Mouse (Mus musculus) inflammation-experienced regulatory T-cells, adult 6 months (primary cell): ENCODE measurements around the gene Adamts20. TPM values are rescaled to one million over a fixed set of nuclear protein-coding genes. Genes with fewer than 3 reads are reported as not detected.
"Not testable (repeated sequence)": the region's sequence is repeated elsewhere in the genome, so short reads cannot be mapped to it uniquely, and the experiment has no call there.

ENCODE experiments used
- ATAC-seq: one replicate; pipeline ENCODE4 v1.8.0; 2017
- polyA plus RNA-seq, 3 experiments: library from polyadenylated mRNA; unstranded; fragments of 100-300 nt; shearing (Covaris generic); gene quantifications; one replicate each; pipeline ENCODE4 v1.2.1; 2017

Gene Adamts20
- polyA plus RNA-seq, 3 experiments from 2014 or later, result not detected

- ATAC-seq, result no peak
Measured at GRCm38 (mm10) chr15:94444043-94444436, 21.2 kb downstream of the Adamts20 start.

GRCm38 (mm10) chr15:94443025-94443424, 22.2 kb downstream of the Adamts20 start:
- no peak for ATAC-seq

- ATAC-seq, result no peak
Measured at GRCm38 (mm10) chr15:94435532-94435931, 29.7 kb downstream of the Adamts20 start.

- no peak for ATAC-seq
Measured at GRCm38 (mm10) chr15:94430681-94431405, 34.4 kb downstream of the Adamts20 start.

- ATAC-seq, result no peak
Measured at GRCm38 (mm10) chr15:94428726-94429125, 36.5 kb downstream of the Adamts20 start.

GRCm38 (mm10) chr15:94427482-94428214, 37.6 kb downstream of the Adamts20 start:
- ATAC-seq, result no peak

GRCm38 (mm10) chr15:94420526-94420925, 44.7 kb downstream of the Adamts20 start:
- ATAC-seq, result no peak

GRCm38 (mm10) chr15:94419167-94419566, 46.1 kb downstream of the Adamts20 start:
- no peak for ATAC-seq

GRCm38 (mm10) chr15:94418427-94418826, 46.8 kb downstream of the Adamts20 start:
- no peak for ATAC-seq

GRCm38 (mm10) chr15:94417216-94418155, 47.7 kb downstream of the Adamts20 start:
- ATAC-seq, result no peak

GRCm38 (mm10) chr15:94409832-94410231, 55.4 kb downstream of the Adamts20 start:
- ATAC-seq, result no peak

- no peak for ATAC-seq
Measured at GRCm38 (mm10) chr15:94406364-94406763, 58.9 kb downstream of the Adamts20 start.

GRCm38 (mm10) chr15:94404071-94404545, 61.1 kb downstream of the Adamts20 start:
- no peak for ATAC-seq

GRCm38 (mm10) chr15:94403461-94404070, 61.7 kb downstream of the Adamts20 start:
- ATAC-seq, result no peak

- ATAC-seq, result no peak
Measured at GRCm38 (mm10) chr15:94403018-94403417, 62.2 kb downstream of the Adamts20 start.

- ATAC-seq, result no peak
Measured at GRCm38 (mm10) chr15:94392737-94393136, 72.5 kb downstream of the Adamts20 start.

- ATAC-seq, result not testable (repeated sequence)
Measured at GRCm38 (mm10) chr15:94390127-94390526, 75.1 kb downstream of the Adamts20 start.

- no peak for ATAC-seq
Measured at GRCm38 (mm10) chr15:94379425-94379824, 85.8 kb downstream of the Adamts20 start.

GRCm38 (mm10) chr15:94372548-94372947, 92.7 kb downstream of the Adamts20 start:
- ATAC-seq, result no peak

- no peak for ATAC-seq
Measured at GRCm38 (mm10) chr15:94349052-94349451, 116.2 kb downstream of the Adamts20 start.

GRCm38 (mm10) chr15:94344317-94344716, 120.9 kb downstream of the Adamts20 start:
- no peak for ATAC-seq

GRCm38 (mm10) chr15:94342365-94342764, 122.9 kb downstream of the Adamts20 start:
- ATAC-seq, result peak; percentile 48
